Mouse (Mus musculus) megakaryocyte, embryonic 14.5 days (primary cell): Measurements from ENCODE around the gene Ppm1h. TPM values are rescaled to one million over a fixed set of nuclear protein-coding genes. Genes with fewer than 3 reads are reported as not detected.

Source experiments
- H3K27me3 ChIP-seq: replicated peaks from 2 replicates; pipeline ENCODE3; 2012; ENCODE audit warnings: inconsistent platforms
- H3K36me3 ChIP-seq: replicated peaks from 2 replicates; pipeline ENCODE3; 2012; ENCODE audit warnings: low read length, inconsistent platforms, mixed read lengths
- H3K4me1 ChIP-seq: 2 replicates; pipeline ENCODE4 v1.6.1; 2012; ENCODE audit warnings: inconsistent platforms
- H3K4me3 ChIP-seq: replicated peaks from 2 replicates; pipeline ENCODE3; 2012; ENCODE audit warnings: moderate library complexity, mild to moderate bottlenecking, inconsistent platforms
- H3K9me3 ChIP-seq: 2 replicates; pipeline ENCODE4 v1.6.1; 2012; ENCODE audit warnings: inconsistent platforms
- FLI1 ChIP-seq: IDR thresholded peaks from 2 replicates; pipeline ENCODE4 v1.6.1; 2012; ENCODE audit warnings: low read length, inconsistent platforms, mixed read lengths
- GATA1 ChIP-seq: IDR thresholded peaks from 3 replicates; pipeline ENCODE4 v1.6.1; 2012; ENCODE audit warnings: mixed read lengths, low read length, inconsistent platforms, borderline replicate concordance
- polyA plus RNA-seq: library from polyadenylated mRNA; stranded (reverse); fragments of >175 nt; gene quantifications from 2 replicates; pipeline ENCODE4 v1.2.3, GENCODE M21; 2012; ENCODE audit warnings: low replicate concordance; ENCODE audit not compliant: insufficient read depth

Gene Ppm1h
- polyA plus RNA-seq, 1 experiment: 5.5 TPM

- peaks cover 5% of the 10 kb centered on the region for H3K27me3 ChIP-seq
- H3K9me3 ChIP-seq: peaks cover 8% of the 10 kb centered on the region
- peak overlapping the region; percentile 28 for H3K4me3 ChIP-seq
- no peak for TF ChIP-seq GATA1
- TF ChIP-seq FLI1: no peak
- peaks cover 12% of the 10 kb centered on the region for H3K36me3 ChIP-seq
- peaks cover 58% of the 10 kb centered on the region for H3K4me1 ChIP-seq
These were observed 216.7 kb downstream of the Ppm1h start for GRCm38 (mm10) chr10:122895121-122895770.

DNA sequence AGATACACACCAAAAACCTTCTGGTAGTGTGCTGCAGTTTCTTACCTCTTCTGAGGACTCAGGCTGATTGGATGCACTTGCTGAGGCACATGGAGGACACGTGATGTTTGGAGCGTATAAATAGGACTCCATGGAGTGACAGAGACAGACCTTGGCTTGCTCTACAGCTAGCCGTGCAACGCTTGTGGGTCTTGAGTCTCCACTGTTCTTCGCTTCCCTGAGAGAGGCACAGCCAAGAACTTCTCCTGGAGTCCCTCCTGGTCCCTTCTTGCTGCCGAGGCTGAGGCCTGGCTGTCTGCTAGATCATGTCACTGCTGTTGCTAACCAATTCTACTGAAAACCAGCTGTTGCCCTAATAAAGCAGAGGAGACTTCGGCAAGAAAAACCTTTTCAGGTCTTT, 221.4 kb downstream of the Ppm1h start:
- Histone ChIP-seq H3K4me1 (peaks cover 49% of the 10 kb centered on the region), H3K4me3 (no peak overlapping the region), H3K9me3 (no peaks in the 10 kb centered on the region), H3K36me3 (peaks cover 7% of the 10 kb centered on the region), H3K27me3 (peaks cover 5% of the 10 kb centered on the region)
- no peak for TF ChIP-seq FLI1
- no peak for TF ChIP-seq GATA1

- Histone ChIP-seq H3K27me3 (peaks cover 5% of the 10 kb centered on the region), H3K4me3 (no peak overlapping the region), H3K4me1 (peaks cover 44% of the 10 kb centered on the region), H3K36me3 (peaks cover 4% of the 10 kb centered on the region), H3K9me3 (no peaks in the 10 kb centered on the region)
- TF ChIP-seq GATA1 (no peak), FLI1 (no peak)
These were observed 221.9 kb downstream of the Ppm1h start for GRCm38 (mm10) chr10:122900466-122900865.

- H3K4me1 ChIP-seq: peaks cover 38% of the 10 kb centered on the region
- H3K9me3 ChIP-seq: no peaks in the 10 kb centered on the region
- H3K27me3 ChIP-seq: peaks cover 5% of the 10 kb centered on the region
- peaks cover 4% of the 10 kb centered on the region for H3K36me3 ChIP-seq
- TF ChIP-seq FLI1 (no peak), GATA1 (no peak)
- H3K4me3 ChIP-seq: peak overlapping the region; percentile 12
These were observed 222.8 kb downstream of the Ppm1h start for GRCm38 (mm10) chr10:122901379-122901778.

- Histone ChIP-seq H3K4me3 (no peak overlapping the region), H3K36me3 (no peaks in the 10 kb centered on the region), H3K4me1 (peaks cover 28% of the 10 kb centered on the region), H3K27me3 (no peaks in the 10 kb centered on the region), H3K9me3 (no peaks in the 10 kb centered on the region)
- TF ChIP-seq GATA1: no peak
- no peak for TF ChIP-seq FLI1
These were observed 231.0 kb downstream of the Ppm1h start for GRCm38 (mm10) chr10:122909406-122910032.

DNA sequence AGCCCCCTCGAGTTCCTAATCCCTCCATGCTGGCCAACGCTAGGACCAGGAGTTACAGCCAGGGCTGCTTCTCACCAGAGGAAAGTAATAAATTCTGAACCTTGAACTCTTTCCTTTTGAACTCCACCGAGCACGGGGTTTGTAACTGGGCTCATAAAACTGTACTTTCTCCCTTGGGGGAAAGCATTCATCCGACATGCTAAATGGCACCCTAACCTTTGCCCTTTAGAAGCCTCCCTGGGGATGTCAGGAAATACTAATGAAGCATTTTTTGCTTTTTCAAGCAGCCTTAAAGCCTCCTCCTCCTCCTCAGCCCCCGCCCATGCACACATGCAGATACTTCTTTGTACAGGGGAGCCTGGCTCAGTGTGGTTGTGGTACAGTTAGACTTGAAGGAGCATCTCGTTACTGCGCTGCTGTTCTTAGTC, 232.2 kb downstream of the Ppm1h start:
- Histone ChIP-seq H3K36me3 (no peaks in the 10 kb centered on the region), H3K4me3 (no peak overlapping the region), H3K9me3 (no peaks in the 10 kb centered on the region), H3K27me3 (no peaks in the 10 kb centered on the region), H3K4me1 (peaks cover 28% of the 10 kb centered on the region)
- TF ChIP-seq GATA1: no peak
- no peak for TF ChIP-seq FLI1

DNA sequence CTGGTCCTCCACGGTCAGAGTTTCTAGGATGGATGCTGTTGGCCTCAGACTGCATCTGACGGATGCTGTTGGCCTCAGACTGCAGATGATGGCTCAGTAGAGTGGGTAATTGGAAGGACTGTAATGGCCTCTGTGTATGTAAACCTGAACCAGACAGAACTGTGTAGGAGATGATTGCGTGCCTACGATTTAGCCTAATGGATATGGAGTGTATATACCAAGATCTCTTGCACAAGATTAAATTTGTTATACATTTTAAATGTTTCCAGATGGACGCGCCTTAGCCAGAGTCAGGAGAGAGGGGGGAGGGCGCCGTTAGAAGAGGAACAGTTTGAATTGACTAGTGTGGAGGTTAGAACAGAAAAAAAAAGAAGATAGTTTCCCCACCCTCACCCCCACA, 233.1 kb downstream of the Ppm1h start:
- no peak for TF ChIP-seq FLI1
- no peak for TF ChIP-seq GATA1
- Histone ChIP-seq H3K9me3 (no peaks in the 10 kb centered on the region), H3K4me1 (peaks cover 34% of the 10 kb centered on the region), H3K36me3 (no peaks in the 10 kb centered on the region), H3K27me3 (no peaks in the 10 kb centered on the region), H3K4me3 (no peak overlapping the region)

- no peak overlapping the region for H3K4me3 ChIP-seq
- TF ChIP-seq FLI1 (no peak), GATA1 (no peak)
- H3K36me3 ChIP-seq: no peaks in the 10 kb centered on the region
- peaks cover 33% of the 10 kb centered on the region for H3K4me1 ChIP-seq
- H3K9me3 ChIP-seq: no peaks in the 10 kb centered on the region
- no peaks in the 10 kb centered on the region for H3K27me3 ChIP-seq
These were observed 233.6 kb downstream of the Ppm1h start for GRCm38 (mm10) chr10:122912086-122912690.

DNA sequence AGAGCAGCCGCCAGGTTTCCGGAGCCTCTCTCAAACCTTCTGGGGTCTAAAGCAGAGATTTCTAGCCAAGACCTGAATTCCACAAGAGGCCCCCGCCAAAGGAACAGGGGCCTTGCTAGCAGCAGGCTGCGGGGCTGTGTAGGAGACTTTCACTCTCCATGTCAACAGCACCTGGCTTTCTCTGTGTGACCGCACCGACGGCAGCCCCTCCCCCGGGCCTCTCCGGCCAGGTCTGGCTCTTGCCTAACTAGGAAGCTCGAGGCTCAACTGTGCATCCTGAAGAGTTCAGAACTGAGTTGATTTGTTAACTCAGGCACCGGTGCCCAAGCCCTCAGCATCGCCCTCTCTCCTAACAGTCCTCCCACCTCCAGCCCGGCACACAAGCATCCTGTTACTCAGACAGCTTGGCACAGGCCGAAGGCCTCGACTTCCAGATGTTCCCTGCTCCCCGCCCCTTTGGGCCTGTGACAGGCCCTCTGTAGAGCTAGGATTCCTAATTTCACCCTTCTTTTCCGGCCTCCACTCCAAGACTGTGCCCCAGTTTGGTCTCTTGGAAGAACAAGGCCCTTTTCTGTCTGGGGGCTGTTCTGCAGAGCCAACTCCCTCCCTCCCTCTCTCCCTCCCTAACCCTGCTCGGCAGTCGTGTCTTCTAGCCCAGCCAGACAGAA, 234.3 kb downstream of the Ppm1h start:
- Histone ChIP-seq H3K4me3 (no peak overlapping the region), H3K4me1 (peaks cover 29% of the 10 kb centered on the region), H3K27me3 (no peaks in the 10 kb centered on the region), H3K9me3 (no peaks in the 10 kb centered on the region), H3K36me3 (no peaks in the 10 kb centered on the region)
- TF ChIP-seq FLI1 (no peak), GATA1 (no peak)

DNA sequence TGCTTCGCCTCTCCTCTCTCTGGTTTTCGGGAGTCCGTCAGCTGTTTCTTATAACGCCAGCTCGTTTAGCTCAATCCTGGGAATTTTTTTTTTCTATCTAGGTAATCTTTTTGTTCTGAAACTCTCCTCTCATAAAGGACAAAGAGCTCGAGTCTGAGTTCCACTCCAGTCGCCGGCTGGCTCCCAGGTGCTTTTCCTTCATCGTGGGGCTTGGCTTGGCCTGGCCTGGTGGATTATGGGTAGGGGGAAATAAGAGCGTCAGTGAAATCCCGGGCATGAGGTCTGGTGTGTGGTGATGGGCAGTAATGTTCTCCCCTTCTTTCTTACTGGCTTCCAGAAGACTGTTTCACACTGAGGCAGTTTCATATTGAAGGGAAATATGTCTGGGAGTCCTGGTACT, 234.8 kb downstream of the Ppm1h start:
- H3K4me1 ChIP-seq: peaks cover 29% of the 10 kb centered on the region
- no peaks in the 10 kb centered on the region for H3K9me3 ChIP-seq
- no peaks in the 10 kb centered on the region for H3K27me3 ChIP-seq
- no peaks in the 10 kb centered on the region for H3K36me3 ChIP-seq
- TF ChIP-seq FLI1: no peak
- TF ChIP-seq GATA1: no peak
- H3K4me3 ChIP-seq: no peak overlapping the region
